Mouse (Mus musculus) embryonic fibroblast, embryonic 13.5 days (primary cell): Measurements from ENCODE around the gene Unc79.

Source experiments
- CTCF ChIP-seq: IDR thresholded peaks from 2 replicates; pipeline ENCODE4 v1.5.1; 2011; ENCODE audit warnings: mild to moderate bottlenecking, control low read depth, low read length, moderate library complexity, borderline replicate concordance; ENCODE audit not compliant: insufficient read depth
- POLR2A ChIP-seq: IDR thresholded peaks from 2 replicates; pipeline ENCODE4 v1.6.1; 2011; ENCODE audit warnings: low read depth, mild to moderate bottlenecking, control low read depth, low read length, moderate library complexity

DNA sequence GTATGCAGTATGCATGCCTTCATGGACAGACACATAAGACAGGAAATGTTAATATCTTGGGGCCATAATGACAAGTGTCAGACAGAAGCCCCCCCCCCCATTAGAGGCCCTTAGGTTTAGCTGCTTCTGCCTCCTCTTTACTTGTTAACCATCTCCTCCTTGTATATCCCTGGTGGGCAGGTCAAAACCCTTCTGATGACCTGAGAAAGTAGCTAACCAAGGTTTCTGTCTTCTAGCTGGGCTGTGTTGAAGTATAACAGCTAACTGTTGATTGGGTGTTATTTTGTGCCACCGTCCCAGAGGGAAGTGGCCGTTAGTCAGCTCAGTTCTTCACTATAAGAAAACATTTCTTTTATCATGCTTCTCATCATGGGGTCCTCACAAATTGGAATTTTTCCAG, 154.4 kb downstream of the Unc79 start:
- no peak for TF ChIP-seq POLR2A
- no peak for TF ChIP-seq CTCF
